Mouse (Mus musculus) lung, postnatal 10 days (tissue): ENCODE results near the gene Tubb2a.

Experiments
- DNase-seq: peaks from one replicate; pipeline ENCODE4 v3.0.0; 2021

The Tubb2a gene

DNA sequence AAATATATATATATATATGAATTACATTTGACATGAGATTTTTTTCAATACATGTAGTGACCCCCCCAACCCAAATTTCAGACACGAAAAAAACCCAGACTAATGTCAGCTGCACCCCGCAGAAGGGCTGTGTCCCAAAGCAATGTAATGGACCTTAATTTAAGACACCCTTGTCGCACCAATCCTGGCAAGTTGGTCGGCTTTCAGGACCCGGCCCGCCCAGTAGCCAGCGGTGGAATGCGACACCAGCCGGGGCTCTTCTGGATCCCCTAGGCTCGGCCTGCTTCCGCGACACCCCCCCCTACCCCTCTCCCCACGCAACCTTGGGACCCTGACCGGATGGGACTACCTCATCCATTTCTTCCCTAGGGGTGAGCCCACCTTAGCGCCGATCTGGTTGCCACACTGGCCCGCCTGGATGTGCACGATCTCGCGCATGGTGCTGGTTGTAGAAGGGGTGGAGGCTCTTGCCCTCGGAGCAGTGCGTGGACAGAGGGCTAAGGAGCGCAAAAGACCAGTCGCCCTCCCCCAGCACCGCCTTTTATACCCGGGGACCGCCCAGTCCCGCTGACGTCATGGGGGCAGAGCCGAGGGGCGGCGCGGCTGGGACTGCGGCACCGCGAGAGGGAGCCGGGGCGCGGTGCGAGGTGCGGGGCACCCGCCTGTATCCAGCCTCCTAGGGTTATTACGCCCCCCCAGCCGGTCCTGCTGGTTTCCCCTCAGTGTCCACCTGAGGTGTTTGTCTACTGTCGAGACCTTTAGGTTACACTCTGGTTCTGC lies at the start of gene Tubb2a:
TSS of gene Tubb2a (minus strand) at position 516 of the 780 bp plus-strand sequence.
- peak; percentile 96 for DNase-seq

DNA sequence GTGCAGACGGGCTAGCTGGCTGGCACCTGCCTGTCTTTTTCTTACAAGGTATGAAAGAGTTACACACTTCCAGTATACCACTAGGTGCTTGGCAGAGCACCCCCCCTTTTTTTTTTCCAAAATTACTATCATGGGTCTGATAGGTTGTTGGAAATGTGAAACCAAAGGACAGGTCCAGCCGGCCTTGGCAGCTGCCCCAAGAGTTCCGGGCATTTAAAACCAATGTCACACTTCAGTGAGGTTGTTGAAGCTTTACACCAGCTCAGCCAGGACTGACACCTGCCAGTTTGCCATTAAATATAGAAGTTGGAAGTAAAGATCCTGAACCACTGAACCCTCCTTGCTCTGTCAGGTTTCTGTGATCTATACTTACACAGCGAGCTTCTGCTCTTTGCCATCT lies 47.9 kb upstream of the Tubb2a start:
- DNase-seq, result no peak

DNA sequence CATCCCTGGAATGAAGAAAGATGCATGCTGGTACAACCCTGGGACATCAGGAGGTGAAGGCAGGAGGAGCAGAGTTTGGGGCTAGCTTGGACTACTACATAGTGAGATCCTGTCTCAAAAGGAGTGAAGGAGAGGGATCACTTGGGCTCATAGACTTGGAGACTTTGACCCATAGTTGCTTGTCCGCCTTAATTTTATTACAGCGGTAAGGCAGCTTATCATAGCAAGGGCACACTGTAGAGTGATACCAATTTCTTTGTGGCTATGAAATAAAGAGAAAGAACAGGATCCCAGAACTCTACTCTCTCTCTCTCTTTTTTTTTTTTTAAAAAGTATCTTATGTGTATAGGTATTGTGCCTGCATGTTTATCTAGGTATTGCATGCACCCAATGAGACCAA lies 42.7 kb upstream of the Tubb2a start:
- no peak for DNase-seq

DNA sequence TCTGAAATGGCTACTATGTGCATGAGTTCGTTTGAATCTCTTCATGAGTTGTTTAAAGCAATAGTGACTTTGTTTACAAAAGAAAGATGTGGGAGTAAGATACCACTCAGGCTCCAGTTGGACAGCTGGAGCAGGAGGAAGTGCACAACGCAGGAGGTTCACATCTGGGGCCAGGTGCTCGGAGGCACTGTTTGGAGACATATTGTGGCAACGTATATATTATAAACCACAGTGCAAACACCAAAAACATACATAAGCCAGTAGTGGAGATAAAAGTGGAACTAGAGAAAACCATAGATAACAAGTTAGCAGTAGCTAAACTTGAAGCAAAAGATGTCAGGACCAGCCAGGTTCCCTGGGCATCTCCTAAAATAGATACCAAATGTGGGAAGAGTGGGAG lies 41.6 kb upstream of the Tubb2a start:
- DNase-seq, result no peak

DNA sequence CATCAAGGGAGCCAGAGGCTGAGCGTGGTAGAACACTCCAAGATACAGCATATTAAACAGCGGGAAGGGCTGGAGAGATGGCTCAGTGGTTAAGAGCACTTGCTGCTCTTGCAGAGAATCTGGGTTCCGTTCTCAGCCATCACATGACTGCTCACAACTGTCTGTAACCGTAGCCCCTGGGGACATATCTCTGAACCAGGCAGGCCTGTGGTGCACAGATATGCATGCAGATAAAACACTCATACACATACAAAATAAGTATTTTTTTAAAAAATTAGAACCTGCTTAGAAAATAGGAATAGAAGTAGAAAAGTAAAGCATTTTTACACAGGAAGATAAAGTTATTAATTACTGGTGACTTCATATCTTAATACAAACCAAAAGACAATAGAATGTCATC lies 41.0 kb upstream of the Tubb2a start:
- DNase-seq, result no peak

DNA sequence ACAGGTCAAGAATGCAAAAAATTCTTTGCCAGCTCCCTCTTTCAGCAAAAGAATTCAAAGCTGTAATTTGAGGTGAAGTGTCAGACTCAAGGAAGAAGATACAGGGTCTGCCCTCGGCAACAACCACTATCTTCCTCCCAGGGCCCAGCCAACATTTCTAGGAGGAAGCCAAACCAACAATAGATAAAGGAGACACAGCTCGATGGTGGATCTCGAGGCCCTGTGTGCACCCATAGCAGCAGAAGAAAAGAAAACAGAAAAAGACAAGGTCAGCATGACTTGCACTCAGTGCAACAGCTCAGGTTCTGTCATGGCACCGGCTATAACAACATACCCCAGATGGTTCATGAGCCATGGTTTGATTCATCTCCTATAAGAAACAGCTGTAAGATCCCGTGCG lies 38.7 kb upstream of the Tubb2a start:
- no peak for DNase-seq

DNA sequence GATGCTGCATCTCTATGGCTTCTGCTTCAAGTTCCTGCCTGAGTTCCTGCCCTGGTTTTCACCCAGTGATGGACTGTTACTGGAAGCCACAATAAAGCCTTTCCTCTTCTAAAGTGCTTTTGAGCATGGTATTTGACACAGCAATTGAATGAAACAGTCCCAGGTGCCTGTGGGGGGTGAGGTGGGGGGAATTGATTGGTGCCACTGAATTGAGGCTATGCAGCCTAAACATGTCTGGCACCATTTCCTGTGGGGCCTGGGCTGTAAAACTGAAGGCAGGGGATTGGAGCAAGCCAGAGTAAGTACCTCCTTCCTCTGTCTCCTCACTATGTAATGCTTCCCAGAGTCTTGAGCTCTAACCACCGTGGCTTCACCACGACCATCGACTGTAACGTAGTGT lies 36.8 kb upstream of the Tubb2a start:
- no peak for DNase-seq

DNA sequence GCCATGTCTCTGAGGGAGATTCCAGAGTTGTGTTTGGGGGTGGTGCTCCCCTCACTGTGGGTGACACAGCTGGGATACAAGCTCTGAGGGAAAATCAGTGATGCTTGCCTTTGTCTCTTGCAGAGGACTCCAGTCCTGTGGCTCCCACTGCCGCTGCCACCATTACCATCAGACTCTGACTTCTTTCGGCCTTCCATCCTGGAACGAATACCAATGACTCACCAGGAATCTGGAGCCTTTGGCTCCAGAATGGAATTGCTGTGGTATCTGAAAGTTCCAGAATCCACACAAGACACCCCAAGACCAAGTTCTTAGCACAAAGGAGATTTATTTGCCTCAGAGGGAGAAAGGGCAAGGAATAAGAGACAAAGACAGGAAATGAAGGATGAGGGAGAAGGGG lies 35.3 kb upstream of the Tubb2a start:
- no peak for DNase-seq

DNA sequence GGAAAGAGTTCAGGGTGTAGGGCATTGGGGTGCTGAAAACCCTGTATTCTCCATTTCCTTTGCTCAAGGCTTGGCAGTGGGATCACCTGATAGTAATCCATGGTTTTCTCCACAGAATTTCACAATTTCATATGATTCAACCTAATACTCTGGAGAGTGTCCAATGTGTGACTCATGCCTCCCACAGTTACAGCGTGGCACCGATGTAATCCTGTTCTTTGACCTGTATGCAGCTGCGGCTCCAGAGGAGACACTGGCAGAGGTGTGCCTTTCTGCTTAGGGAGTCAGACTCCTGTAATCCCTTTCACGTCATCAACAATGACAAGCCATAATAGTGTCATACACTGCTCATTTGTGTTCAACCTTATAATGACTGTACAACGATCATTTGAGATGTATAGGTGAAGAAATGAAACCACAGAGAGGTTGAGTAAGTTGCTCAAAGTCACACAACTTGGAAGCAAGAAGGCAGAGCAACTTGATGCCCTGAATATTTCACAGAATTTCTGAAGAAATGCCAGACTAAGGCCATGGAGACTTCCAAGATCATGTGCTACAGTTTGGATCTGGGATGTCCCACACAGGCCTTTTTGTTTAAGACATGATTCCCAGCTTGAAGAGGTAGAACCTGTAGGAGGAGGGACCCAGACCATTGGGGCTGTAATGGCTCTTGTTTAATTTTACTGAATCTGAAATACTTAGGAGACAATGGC lies 34.7 kb upstream of the Tubb2a start:
- peak; percentile 41 for DNase-seq

DNA sequence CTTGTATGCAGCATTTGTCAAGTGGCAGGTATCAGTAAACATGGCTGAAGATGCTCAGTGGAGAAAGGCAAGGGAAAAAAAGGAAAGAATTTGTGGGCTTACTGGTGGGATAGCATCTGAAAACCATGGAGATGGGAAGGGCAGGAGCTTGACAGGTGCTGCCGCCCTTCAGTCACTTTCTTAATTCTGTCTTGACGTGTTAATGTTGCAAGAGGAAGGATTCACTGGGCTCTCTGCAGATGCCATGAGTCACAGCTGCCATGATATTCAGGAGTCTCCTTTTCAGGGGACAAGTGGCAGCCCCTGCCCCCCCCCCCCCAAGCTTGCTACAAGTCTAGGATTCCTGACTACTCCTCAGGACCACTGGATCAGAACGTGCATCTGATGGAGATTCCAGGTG lies 34.1 kb upstream of the Tubb2a start:
- no peak for DNase-seq

DNA sequence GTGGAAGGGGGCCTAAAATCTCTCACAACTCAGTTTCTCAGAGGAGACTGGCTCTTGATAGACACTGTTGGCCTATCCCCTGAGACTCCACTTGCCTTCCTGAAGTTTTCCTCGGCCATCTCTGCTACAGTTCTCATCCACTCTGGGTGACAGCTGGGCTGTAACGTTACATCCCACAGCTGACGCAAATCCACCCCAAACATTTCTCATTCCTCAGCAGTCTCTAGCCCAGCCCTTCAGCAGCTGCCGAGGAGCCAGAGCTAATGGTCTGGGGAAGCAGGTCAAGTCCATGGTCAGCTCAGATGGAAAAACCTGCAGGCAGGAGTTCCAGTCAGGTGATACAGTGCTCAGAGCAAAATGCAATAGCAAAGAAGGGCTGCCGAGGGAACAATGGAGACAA lies 33.2 kb upstream of the Tubb2a start:
- DNase-seq, result no peak

DNA sequence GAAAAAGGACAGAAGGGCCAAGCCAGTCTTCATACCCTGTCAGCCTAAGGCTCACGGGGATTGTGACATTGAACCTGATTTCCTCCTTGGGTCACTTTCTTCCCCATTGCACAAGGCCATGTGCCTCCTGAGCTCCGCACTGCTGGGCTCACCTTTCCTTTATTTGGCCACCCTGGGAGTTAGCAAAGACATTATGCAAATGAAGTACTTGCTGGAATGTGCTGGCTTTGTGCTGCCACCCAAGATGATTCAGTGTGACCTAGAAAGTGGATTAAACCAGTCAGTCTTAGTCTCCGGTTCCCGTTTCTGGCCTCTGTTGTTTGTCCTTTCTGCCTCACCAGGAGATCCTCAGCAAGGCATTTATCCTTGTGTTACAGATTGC lies 31.9 kb upstream of the Tubb2a start:
- no peak for DNase-seq

DNA sequence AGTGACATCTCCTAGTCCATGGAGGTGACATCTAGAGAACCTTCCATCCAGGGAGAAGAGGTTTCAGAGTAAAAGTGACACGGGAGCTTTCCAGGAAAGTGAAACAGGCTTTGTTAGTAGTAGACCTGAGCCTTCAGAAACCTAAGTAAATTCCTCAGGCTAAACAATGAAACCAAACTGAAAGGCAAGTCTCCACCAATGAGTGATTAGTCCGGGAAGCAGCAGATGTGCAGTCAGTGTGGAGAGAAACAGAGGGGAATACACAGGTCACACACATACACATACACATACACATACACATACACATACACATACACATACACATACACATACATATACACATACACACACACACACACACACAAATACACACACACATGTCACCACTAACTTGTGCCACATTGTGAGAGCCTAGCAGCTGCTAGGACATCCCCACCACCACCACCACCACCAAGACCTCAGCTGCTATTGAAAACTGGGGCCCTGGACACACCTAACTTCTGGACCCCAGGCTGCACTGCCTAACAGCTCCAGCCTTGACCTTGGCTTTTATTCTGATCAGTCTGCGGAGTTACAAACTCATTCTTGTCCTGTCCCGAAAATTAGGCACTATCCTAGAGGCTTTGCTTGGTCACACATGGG lies 31.3 kb upstream of the Tubb2a start:
- no peak for DNase-seq

DNA sequence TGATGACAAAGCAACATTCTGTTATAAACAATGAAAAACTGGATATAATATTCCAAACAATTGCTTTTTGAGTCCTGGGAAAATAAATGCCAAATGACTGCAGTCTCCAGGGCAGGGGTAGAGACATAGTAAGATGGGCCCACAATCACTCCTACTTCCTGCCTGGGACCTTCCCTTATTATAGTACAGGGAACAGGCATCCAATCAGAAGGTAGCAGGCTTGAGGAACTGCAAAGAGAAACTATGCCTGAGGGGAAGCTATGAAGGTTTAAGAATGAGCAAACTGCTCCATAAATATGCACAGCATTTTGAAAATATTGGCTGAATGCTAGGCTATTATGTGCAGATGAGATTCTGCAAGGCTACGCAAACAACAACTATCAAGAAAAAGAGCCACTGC lies 29.2 kb upstream of the Tubb2a start:
- no peak for DNase-seq

DNA sequence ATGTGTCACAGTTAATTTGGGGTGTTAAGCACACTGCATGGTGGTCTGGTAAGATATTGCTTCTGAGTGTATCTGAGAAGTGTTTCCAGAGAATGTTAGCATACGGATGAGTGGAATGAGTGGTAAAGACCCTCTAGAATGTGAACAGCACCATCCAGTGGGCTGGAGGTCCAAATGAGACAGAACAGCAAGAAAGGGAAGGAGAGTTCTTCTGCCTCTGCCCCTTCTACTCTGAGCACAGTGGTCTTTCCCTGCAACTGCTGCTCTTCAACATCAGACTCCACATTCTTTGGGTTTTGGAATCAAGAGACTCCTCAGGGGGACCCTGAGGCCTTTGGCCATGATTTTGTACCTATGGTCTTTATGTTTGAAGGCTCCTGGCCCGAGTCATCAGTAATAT lies 28.4 kb upstream of the Tubb2a start:
- DNase-seq, result no peak

DNA sequence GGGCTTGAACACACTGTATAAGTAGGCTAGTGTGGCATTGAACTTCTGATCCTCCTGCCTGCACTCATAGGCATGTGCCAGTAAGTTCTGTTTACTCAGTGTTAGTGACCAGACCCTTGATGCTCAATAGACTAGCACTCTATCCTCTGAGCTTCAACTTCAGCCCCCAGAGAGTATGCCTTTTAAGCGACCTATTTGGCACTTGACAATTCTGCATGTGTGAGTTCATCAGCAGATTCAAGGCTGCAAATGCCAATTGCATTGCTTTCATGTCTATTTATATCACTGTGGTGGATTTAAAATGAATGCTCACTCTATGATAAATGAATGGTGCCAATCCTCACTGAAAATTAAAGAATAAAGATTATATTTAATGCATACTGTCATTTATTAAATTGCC lies 27.6 kb upstream of the Tubb2a start:
- DNase-seq, result no peak

DNA sequence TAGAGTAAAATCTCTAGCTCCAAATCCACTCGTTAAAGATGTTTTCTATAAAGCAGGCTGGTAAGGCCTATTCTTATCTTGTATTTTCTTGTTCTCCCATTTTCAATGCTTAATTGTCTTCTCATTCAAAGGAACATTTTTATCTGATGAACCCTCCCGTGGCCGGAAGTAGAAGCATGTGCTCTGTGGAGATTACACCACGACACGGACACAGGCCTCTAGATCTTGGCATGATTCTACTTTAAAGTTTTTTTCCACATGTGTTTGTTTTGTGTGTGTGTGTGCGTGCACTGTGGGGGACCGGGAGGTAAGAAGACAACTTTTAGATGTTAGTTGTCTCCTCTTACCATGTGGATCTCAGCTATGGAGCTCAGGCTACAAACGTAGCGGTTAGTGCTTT lies 24.1 kb upstream of the Tubb2a start:
- DNase-seq, result peak; percentile 33

DNA sequence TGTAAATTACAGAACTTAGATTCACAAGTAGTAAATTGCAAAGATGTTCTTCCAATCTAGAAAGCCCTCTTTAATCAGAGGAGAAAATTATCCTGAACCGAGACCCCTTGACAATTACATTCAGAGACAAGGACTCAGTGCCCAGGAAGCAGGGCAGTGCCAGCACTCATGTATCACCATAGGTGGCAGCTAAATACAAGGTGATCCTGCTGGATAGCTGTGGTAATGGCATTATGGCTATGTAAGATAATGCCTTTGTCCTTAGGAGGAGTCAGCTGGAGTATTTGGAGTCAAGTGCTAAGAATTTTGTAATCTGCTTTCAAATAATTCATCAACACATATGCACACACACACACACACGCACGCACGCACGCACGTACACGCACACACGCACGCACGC lies 23.4 kb upstream of the Tubb2a start:
- DNase-seq, result no peak

DNA sequence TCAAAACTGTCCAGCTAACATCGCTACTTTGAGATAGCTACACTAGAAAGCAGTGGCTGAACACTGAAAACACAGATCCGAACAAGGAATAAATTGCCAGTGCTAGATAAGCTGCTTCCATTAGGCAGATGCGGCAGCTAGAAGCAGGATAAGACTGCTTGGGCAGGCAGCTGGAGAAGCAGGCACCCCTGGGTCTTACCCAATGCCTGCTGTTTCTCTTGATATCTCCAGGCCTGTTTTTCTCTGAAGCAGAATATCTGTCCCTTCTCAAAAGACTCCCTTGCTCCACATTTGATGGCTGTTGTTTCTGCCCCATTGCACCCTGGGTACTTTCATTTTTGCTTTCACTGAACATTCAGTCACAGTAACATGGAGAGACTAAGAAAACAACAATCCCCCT lies 22.9 kb upstream of the Tubb2a start:
- no peak for DNase-seq

DNA sequence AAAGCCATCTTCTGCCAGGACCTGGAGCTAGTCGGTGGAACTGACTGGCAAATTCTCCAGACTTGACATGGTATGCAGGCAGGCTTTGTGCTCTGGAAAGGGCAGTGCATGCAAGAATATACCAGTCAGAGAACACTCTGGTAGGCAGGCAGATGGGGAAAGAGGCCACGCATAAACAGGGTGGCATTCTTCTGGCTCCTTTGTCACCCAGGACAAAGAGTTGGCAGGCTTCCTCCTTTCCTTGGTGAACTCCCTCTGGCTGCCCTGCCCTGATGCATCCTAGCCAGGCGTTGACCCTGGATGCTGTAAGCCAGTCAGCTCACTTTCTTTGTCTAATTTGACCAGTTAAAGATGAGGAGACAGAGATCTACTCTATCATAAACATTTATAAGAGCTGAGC lies 19.3 kb upstream of the Tubb2a start:
- peak; percentile 61 for DNase-seq

DNA sequence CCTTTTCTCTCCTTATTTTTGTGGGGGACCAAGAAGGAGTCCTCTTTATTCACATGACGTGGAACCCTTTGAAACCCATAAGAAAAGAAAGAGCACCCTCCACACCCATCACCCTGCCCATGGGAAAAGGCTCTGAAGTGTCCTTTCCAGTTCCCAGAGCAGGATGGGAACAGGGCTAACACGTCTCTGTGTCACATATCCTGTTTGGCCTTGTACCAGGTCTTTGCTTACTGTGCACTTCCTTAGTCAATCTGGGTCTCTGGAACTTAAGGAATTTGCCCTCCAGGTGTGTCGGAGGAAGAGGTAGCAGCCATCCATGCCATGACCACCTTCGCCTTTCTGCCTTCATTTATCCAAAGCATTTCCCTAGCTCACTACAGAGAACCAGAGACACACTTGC lies 18.6 kb upstream of the Tubb2a start:
- peak; percentile 59 for DNase-seq

DNA sequence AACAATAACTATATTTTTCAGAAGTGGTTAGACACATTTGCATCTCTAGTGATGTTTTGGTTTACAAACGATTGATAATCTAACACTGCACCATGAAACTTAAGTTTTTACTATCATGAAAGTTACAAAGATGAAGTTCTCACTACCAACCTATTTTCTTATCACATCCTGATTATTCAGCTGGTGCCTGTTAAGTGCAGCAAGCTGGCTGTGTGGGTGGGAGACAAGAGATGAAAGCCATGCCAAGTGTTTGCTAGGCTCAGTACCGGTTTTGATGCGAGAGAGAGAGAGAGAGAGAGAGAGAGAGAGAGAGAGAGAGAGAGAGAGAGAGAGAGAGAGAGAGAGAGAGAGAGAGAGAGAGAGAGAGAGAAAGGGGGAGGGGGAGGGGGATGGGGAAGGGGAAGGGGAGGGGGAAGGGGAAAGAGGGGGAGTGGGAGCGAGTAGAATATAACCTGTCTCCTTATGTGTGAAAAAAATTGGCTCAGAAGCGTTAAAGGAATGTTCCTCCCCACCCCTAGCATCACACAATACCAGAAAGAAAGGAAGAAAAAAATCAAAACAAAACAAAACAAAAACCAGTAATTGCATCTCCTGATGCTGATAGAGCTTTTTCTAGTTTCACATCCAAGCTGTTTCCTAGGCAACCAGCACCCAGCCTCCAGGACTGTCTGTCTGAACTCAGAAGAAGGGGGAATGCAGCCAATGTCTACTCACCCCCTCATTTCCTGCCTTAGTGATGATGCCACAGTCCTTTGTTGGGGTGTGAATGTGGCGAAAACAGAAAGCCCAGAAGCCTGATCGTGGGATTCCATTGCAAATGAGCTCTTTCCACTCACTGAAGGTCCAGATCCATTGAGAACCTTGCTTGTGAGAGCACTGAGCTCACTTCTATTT lies 18.0 kb upstream of the Tubb2a start:
- peak; percentile 69 for DNase-seq

DNA sequence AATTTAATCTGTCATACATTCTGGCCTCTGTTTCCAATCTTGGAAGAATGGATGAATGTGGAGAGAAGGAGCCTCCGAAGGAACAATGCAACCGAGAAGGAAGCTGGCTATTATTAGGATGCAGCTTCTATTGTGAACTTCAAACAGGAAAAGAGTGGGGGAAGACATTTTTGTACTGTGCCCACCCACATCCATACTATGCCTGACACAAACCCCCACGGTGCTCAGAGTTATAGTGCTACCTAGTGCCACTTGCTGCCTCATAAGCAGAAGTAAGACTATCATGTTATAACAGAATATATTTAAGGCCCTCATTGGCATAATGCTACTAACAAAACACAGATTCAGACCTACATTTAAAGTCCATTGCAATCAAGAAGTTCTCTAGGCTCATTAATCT lies 11.6 kb upstream of the Tubb2a start:
- DNase-seq, result no peak
